Mouse (Mus musculus) cerebellum, postnatal 4 days (tissue): ENCODE measurements at regions not wholly inside any gene's neighbourhood (a gene's known extent, or its start where the extent isn't known, plus 50 kb on each side); places are given as distances from the start of the nearest gene placed in this dataset.

Experiments used
- DNase-seq, 2 experiments: peaks; one replicate each; pipeline ENCODE4 v3.0.0; 2022; ENCODE audit warnings: low spot score in 2 of 2, mixed read lengths in 1 of 2

DNA sequence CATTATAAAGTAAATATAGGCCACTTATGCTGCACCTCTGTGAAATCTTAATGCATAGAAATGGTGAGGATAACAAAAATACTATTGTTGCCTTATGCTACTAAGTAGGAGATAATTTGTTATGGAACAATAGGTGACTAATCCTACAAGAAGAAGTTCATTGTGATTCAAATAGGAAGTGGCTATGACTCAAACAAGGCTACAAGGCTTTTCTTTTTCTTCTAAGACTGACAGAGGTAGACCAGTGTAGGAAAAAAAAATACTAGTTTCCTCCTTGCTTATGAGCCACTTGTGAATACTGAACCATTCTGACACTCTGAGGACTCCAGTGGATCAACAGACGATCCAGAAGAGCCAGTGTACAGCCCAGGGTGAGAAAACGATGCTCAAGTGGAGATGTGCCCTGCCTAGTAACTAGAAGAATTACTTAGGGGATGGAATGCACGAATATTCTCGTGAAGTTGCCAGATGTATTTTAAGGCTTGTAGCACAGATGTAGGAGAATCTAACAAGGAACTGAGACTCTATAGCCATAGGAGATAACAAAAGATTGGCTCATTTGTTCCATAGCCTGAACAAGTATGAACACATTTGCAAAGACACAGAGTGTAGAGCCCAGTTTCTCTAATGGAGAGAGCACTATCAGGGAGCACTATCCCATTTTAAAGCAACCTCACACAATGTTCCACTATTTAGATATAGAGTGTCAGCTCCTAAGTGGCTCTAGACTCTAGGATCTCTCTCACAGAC, 60.3 kb downstream of the Fzd1 start:
- DNase-seq: no peak

GRCm38 (mm10) chr5:4696701-4697100, 61.1 kb downstream of the Fzd1 start:
- DNase-seq: no peak

- no peak for DNase-seq
Observed at GRCm38 (mm10) chr5:4689130-4689529, 68.7 kb downstream of the Fzd1 start.

DNA sequence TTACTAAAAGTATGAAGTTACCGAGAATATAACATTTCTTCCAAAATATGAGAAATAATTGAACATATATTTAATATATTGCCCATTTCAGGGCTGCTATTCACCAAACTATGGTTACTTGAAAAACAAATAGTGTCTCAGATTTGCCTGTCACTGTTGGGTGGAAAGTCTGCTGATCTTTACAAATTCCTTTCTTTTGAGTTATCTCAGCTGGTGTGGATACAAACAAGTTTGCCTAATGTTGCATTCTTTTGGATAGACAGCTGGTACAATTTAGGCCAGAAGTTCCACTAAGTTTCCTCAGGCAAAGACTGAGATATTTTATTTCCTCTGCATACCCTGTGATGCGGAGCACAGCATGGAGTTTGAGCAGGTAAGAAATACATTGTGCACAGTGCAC, 82.5 kb downstream of the Fzd1 start:
- no peak for DNase-seq

GRCm38 (mm10) chr5:4666381-4666780, 91.5 kb downstream of the Fzd1 start:
- DNase-seq: peak in 1 of 2 experiments; percentile 6

GRCm38 (mm10) chr5:4665978-4666377, 91.9 kb downstream of the Fzd1 start:
- DNase-seq: no peak

DNA sequence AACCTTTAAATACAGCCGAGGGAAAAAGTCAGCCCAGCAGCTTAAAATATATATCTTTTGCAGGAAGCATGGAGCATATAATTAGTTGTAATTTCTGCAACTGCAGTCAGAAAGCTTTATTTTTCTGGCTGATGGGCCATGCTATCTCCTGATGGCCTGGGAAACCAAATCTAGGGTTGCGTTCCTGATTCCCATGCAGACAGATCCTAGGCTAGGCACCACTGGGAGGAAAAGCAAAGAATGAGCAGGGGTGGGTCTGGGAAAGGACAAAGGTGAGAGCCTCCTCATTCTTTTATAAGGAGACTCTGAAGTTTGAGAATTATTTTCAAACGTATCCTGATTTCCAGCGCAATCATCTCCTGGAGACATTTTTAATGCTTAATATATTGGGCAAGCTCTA, 92.9 kb downstream of the Fzd1 start:
- no peak for DNase-seq

- DNase-seq: peak in 1 of 2 experiments; percentile 13
Observed at GRCm38 (mm10) chr5:4664488-4664887, 93.3 kb downstream of the Fzd1 start.

- DNase-seq: no peak
Observed at GRCm38 (mm10) chr5:4662198-4662585, 95.6 kb downstream of the Fzd1 start.

GRCm38 (mm10) chr5:4661420-4662197, 96.2 kb downstream of the Fzd1 start:
- DNase-seq: no peak

- no peak for DNase-seq
Observed at GRCm38 (mm10) chr5:4657982-4658381, 99.9 kb downstream of the Fzd1 start.

DNA sequence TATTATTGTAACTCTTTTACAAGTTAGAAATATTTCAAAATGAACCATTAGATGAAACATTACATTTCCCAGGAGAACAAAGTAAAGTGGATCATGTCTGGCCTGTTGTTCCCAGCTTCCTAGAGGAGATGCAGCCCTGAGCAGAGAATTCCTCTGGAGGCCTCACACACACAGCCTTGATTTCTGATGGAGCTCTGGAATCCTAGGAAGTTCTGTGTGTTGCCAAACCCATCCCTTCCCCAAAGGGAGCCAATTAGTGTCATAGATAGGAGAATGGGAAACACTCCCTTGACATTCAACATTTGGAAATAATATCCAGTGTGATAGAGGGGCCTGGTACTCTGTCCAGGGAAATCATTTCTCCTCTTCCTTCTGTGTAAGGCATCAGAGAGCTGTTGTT, 103.6 kb downstream of the Fzd1 start:
- DNase-seq: no peak

DNA sequence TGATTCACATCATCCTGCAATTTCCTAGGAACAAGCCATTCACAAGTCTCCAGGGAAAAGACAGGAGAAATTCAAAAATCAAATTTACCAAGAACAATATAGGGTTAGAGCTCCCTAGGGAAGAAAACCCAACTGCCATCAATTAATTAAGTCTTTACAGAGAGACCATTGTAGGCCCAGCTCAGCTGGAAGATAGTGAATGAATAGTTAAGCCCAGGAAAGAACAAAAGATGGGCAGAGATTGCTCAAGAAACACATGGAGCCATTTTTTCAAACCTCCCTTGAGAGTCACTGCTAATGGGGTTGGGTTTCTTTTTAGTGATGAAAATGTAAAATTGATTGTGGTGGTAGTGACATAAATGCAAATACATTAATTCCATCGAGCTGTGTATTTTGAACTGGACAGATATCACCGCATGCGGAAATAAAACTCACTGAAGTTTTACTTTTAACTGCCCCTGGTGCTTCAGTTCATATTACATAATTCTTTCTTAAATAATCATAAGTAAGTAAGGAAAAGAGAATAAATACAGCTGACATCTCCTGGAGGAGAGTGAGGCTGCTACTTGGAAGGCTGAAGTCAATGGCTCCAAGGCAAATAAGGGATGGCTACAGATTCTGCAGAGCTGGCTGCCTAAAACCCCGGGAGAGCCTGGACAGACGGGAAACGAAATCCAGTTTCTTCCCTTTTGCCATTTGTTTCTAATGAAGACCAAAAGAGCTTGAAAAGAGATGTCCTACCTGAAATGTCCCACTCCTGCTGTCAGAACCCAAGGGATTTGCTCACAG, 106.5 kb downstream of the Fzd1 start:
- no peak for DNase-seq

- no peak for DNase-seq
Observed at GRCm38 (mm10) chr5:4650709-4651108, 107.1 kb downstream of the Fzd1 start.

GRCm38 (mm10) chr5:4649858-4650556, 107.8 kb downstream of the Fzd1 start:
- DNase-seq: no peak

DNA sequence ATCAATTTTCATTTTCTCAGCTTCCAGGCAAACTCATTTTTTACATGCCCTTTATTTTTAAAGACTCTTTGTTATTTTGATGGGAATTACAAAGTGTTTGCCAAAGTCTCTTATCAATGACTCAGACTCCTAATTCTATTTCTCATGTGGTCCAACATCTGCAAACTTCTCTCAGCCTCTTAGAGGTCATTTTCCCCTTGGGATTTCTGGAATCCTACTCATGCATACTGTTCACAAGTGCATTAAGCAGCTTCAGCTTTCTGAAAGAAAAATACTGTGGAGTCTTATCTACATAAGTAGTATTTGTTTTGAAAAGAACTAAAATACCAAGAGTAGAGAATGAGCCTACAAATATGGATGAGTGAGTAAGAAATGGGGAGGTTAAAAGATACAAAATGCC, 116.8 kb downstream of the Fzd1 start:
- no peak for DNase-seq

GRCm38 (mm10) chr5:4633763-4634162, 124.1 kb downstream of the Fzd1 start:
- no peak for DNase-seq

DNA sequence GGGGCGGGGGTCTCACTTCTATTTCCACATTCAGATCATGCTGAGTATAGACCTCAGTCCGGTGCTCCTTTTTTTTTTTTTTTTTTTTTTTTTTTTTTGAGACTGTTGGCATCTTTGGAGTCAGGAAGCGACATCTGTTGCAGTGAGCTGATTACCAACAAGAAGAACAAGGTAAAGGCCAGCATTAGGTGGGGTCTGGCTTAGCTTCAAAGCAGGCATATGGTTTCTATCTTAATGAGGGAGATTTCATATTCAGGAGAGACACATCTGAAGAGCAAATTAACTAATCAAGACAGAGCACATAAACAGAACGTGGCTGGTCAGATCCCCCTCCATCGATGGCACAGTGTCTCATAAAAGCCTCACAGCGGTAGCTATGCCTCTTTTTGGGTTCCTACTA, 132.6 kb downstream of the Fzd1 start:
- DNase-seq: no peak

DNA sequence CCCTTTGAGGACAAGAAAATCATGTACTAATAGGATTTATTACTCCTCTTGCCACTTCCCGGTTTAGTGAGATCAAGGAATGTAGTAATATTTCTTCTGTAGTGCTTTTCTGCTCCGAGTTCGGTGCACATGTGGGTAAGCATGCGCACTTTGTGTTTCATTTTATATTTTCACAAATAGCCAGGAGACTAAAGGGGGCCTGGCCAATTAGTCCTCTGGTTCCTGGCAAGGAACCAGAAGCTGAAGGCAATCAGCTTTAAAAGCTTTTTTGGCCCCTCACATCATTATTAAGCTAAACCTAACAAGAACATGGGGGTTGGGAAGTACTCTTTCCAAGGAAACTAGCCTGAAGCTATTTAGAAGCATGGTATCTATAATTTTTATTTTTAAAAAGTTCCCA, 134.2 kb downstream of the Fzd1 start:
- DNase-seq: no peak

GRCm38 (mm10) chr5:4620513-4621210, 137.2 kb downstream of the Fzd1 start:
- DNase-seq: no peak

- no peak for DNase-seq
Observed at GRCm38 (mm10) chr5:4615233-4615632, 142.6 kb downstream of the Fzd1 start.
